Mouse (Mus musculus) olfactory bulb, adult 2 months (tissue): ENCODE measurements around the gene Otx2.
"Not testable (repeated sequence)": the region's sequence is repeated elsewhere in the genome, so short reads cannot be mapped to it uniquely, and the experiment has no call there.

Experiments used
- CTCF ChIP-seq: fragments of 200-500 bp; IDR thresholded peaks from 2 replicates; pipeline ENCODE4 v1.5.1; 2012; ENCODE audit warnings: low read depth, mild to moderate bottlenecking, low read length, moderate library complexity; ENCODE audit not compliant: insufficient read depth
- POLR2A ChIP-seq: fragments of 200-500 bp; IDR thresholded peaks from 2 replicates; pipeline ENCODE4 v1.6.1; 2012; ENCODE audit warnings: mild to moderate bottlenecking, low read depth, low read length, moderate library complexity; ENCODE audit not compliant: insufficient read depth

- not testable (repeated sequence) for TF ChIP-seq POLR2A, CTCF
Observed at GRCm38 (mm10) chr14:48622726-48623125, 50.9 kb downstream of the Otx2 start.
